Mouse (Mus musculus) megakaryocyte-erythroid progenitor cell, adult 5 weeks (primary cell): Measurements from ENCODE around the gene Gm19345. TPM values are rescaled to one million over a fixed set of nuclear protein-coding genes. Genes with fewer than 3 reads are reported as not detected.

Experiments used
- polyA plus RNA-seq: library from polyadenylated mRNA; stranded (reverse); fragments of >175 nt; gene quantifications from 2 replicates; pipeline ENCODE4 v1.2.3, GENCODE M21; 2012

The Gm19345 gene
- not detected in 2 replicates for polyA plus RNA-seq

GRCm38 (mm10) chr7:19851858-19852570 lies at the start of gene Gm19345:
Gm19345 (plus strand) TSS chr7:19852003.

GRCm38 (mm10) chr7:19822604-19823058 lies 29.2 kb upstream of the Gm19345 start, which contains the start of gene Bcl3:
Bcl3 (minus strand) TSS chr7:19822770.

DNA sequence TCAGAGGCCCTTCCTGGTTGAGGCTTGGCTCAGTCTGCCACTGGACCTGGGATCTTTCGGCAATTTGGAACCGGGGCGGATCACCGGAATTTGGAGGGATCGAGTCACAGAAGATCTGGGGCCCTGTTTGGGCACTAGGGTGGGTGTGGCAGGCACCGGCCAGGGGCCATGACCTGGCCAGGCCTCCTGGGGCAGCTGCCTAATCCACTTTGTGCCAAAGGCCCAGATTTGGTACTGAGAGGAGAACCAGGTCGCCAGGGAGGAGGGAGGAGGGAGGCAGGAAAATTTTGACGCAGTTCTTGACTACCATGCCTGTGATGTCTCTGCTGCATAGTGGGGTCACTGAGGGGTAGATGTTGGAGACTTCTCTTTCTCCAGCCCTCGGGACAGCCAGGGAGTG lies 9.4 kb downstream of the Gm19345 start, which contains the start of gene Ceacam16:
Gene Ceacam16 (minus strand): TSS at position 101 of the 400 bp plus-strand sequence.

DNA sequence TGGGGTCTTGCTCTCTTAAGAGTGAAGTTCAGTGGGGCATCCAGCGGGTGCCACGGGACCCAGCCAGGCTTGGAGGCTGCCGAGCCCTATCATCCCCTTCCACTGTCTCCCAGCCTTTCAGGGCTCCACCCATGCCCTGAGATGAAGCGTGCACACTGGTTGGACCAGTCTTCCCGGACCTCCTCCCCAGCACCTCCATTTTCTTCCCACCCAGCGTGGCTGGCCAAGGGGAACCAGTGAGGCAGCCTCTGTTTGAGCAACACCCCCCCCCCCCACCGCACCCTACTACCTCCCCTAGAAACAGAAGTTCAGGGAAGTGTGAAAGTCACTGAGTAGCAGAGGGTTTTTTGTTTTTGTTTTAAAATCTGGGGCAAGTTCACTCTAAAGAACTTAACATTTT lies 36.0 kb downstream of the Gm19345 start, which contains the start of gene Ceacam19:
Gene Ceacam19 (minus strand): TSS at position 117 of the 400 bp plus-strand sequence.

Other genes starting within 250 kb of the Gm19345 start
- 150 and 199 TPM in 2 replicates for gene Clasrp, start 247.5 kb upstream of the Gm19345 start, polyA plus RNA-seq
- 15.2 and 16.3 TPM in 2 replicates for gene Relb, start 222.6 kb upstream of the Gm19345 start, polyA plus RNA-seq
- 108 and 122 TPM in 2 replicates for gene Clptm1, start 187.0 kb upstream of the Gm19345 start, polyA plus RNA-seq
- 1.3 and 1.8 TPM in 2 replicates for gene Apoc2, start 174.1 kb upstream of the Gm19345 start, polyA plus RNA-seq
- gene Gm44805, start 170.6 kb upstream of the Gm19345 start, polyA plus RNA-seq = not detected in 2 replicates
- not detected in 2 replicates for gene Apoc4, start 170.5 kb upstream of the Gm19345 start, polyA plus RNA-seq
- gene Apoc1, start 159.3 kb upstream of the Gm19345 start, polyA plus RNA-seq = 3.4 and 3.7 TPM in 2 replicates
- 667 and 1,153 TPM in 2 replicates for gene Apoe, start 152.8 kb upstream of the Gm19345 start, polyA plus RNA-seq
- gene Tomm40, start 136.6 kb upstream of the Gm19345 start, polyA plus RNA-seq = 221 and 229 TPM in 2 replicates
- gene Nectin2, start 101.5 kb upstream of the Gm19345 start, polyA plus RNA-seq = 3.4 and 5.9 TPM in 2 replicates
- gene Bcam, start 81.0 kb upstream of the Gm19345 start, polyA plus RNA-seq = 0.26 and 0.36 TPM in 2 replicates
- gene Cblc, start 55.2 kb upstream of the Gm19345 start, polyA plus RNA-seq = not detected in 2 replicates
- 61.6 and 97.1 TPM in 2 replicates for gene Bcl3, start 29.2 kb upstream of the Gm19345 start, polyA plus RNA-seq
- gene Ceacam16, start 9.3 kb downstream of the Gm19345 start, polyA plus RNA-seq = 0.83 and 1.3 TPM in 2 replicates
- gene Ceacam19, start 36.0 kb downstream of the Gm19345 start, polyA plus RNA-seq = not detected in 2 replicates
- 1.8 and 1.9 TPM in 2 replicates for gene Pvr, start 69.2 kb downstream of the Gm19345 start, polyA plus RNA-seq
- gene Igsf23, start 98.8 kb downstream of the Gm19345 start, polyA plus RNA-seq = 0.04 TPM in 1 of 2 replicates, not detected in the other
- not detected in 2 replicates for gene Ceacam20, start 113.4 kb downstream of the Gm19345 start, polyA plus RNA-seq
- not detected in 2 replicates for gene Nlrp9b, start 139.5 kb downstream of the Gm19345 start, polyA plus RNA-seq
- not detected in 2 replicates for gene Vmn1r91, start 247.7 kb downstream of the Gm19345 start, polyA plus RNA-seq